Mouse (Mus musculus): ENCODE data around the gene Rpl9-ps6.

Gene Rpl9-ps6

GRCm38 (mm10) chr19:32466478-32466877, at the start of gene Rpl9-ps6:
Gene Rpl9-ps6 (minus strand): TSS chr19:32466578.
- POLR2A ChIA-PET, result interaction anchor here in 1 of 4 experiments (0.6 kb wide), 1 partner anchor 130 kb away, joined by 3 read pairs; no protein-coding TSS in a partner anchor
- CTCF ChIA-PET, result no interaction called here

GRCm38 (mm10) chr19:32512518-32512917, 46.1 kb upstream of the Rpl9-ps6 start:
- ChIA-PET POLR2A (no interaction called here), CTCF (interaction anchor here in 3 of 4 experiments (0.6 to 2.0 kb wide), 12 partner anchors 11 to 631 kb away, joined by 3 to 6 read pairs (median 3); no protein-coding TSS in a partner anchor)

- ChIA-PET POLR2A (no interaction called here), CTCF (interaction anchor here in 1 of 4 experiments (0.9 to 2.0 kb wide), 2 partner anchors 202 to 716 kb away, joined by 3 to 6 read pairs; no protein-coding TSS in a partner anchor)
Observed at GRCm38 (mm10) chr19:32510962-32511361, 44.6 kb upstream of the Rpl9-ps6 start.

- ChIA-PET CTCF (interaction anchor here in 1 of 4 experiments (0.9 kb wide), 1 partner anchor 716 kb away, joined by 3 read pairs; no protein-coding TSS in a partner anchor), POLR2A (no interaction called here)
Observed at GRCm38 (mm10) chr19:32510267-32510666, 43.9 kb upstream of the Rpl9-ps6 start.

- POLR2A ChIA-PET, result interaction anchor here in 3 of 4 experiments (0.7 to 2.7 kb wide), 4 partner anchors 13 to 1425 kb away, joined by 3 to 8 read pairs (median 3); partner anchors contain the start of gene Cstf2t (in 1 of the 3)
- CTCF ChIA-PET, result interaction anchor here in 2 of 4 experiments (0.5 to 0.7 kb wide), 3 partner anchors 18 to 198 kb away, joined by 3 to 11 read pairs (median 9); no protein-coding TSS in a partner anchor
Observed at GRCm38 (mm10) chr19:32507526-32507925, 41.1 kb upstream of the Rpl9-ps6 start.

- CTCF ChIA-PET, result interaction anchor here in 2 of 4 experiments (0.5 to 0.7 kb wide), 4 partner anchors 18 to 644 kb away, joined by 3 to 11 read pairs (median 6); no protein-coding TSS in a partner anchor
Observed at GRCm38 (mm10) chr19:32507100-32507499, 40.7 kb upstream of the Rpl9-ps6 start.

GRCm38 (mm10) chr19:32506514-32506913, 40.1 kb upstream of the Rpl9-ps6 start:
- CTCF ChIA-PET, result interaction anchor here in 1 of 4 experiments (0.5 kb wide), 1 partner anchor 644 kb away, joined by 3 read pairs; no protein-coding TSS in a partner anchor
- POLR2A ChIA-PET, result interaction anchor here in 2 of 4 experiments (1.5 to 2.7 kb wide), 3 partner anchors 12 to 29 kb away, joined by 3 to 8 read pairs (median 3); no protein-coding TSS in a partner anchor

More at GRCm38 (mm10) chr19:32507100-32507499, 40.7 kb upstream of the Rpl9-ps6 start:
- POLR2A ChIA-PET, result interaction anchor here in 2 of 4 experiments (0.9 to 2.7 kb wide), 4 partner anchors 13 to 1424 kb away, joined by 3 to 8 read pairs (median 3); partner anchors contain the start of gene Cstf2t (in 1 of the 2)

GRCm38 (mm10) chr19:32506081-32506480, 39.7 kb upstream of the Rpl9-ps6 start:
- CTCF ChIA-PET, result no interaction called here

GRCm38 (mm10) chr19:32501414-32501813, 35.0 kb upstream of the Rpl9-ps6 start:
- ChIA-PET CTCF (interaction anchor here in 1 of 4 experiments (0.8 kb wide), 1 partner anchor 17 kb away, joined by 8 read pairs; no protein-coding TSS in a partner anchor), POLR2A (no interaction called here)

More at GRCm38 (mm10) chr19:32506081-32506480, 39.7 kb upstream of the Rpl9-ps6 start:
- POLR2A ChIA-PET, result interaction anchor here in 1 of 4 experiments (1.2 to 1.5 kb wide), 2 partner anchors 28 to 117 kb away, joined by 3 read pairs; no protein-coding TSS in a partner anchor

- POLR2A ChIA-PET, result interaction anchor here in 1 of 4 experiments (1.0 to 1.9 kb wide), 2 partner anchors 13 to 215 kb away, joined by 3 to 4 read pairs; partner anchors contain the start of gene Minpp1
- CTCF ChIA-PET, result interaction anchor here in 1 of 4 experiments (1.2 kb wide), 1 partner anchor 14 kb away, joined by 3 read pairs; no protein-coding TSS in a partner anchor
Observed at GRCm38 (mm10) chr19:32498002-32498401, 31.6 kb upstream of the Rpl9-ps6 start.

- ChIA-PET CTCF (no interaction called here), POLR2A (interaction anchor here in 1 of 4 experiments (1.0 kb wide), 1 partner anchor 215 kb away, joined by 3 read pairs; no protein-coding TSS in a partner anchor)
Observed at GRCm38 (mm10) chr19:32497411-32497810, 31.0 kb upstream of the Rpl9-ps6 start.

GRCm38 (mm10) chr19:32495034-32495433, 28.7 kb upstream of the Rpl9-ps6 start:
- POLR2A ChIA-PET, result interaction anchor here in 1 of 4 experiments (1.4 to 1.6 kb wide), 3 partner anchors 10 to 28 kb away, joined by 3 to 4 read pairs (median 4); partner anchors contain the start of gene Minpp1
- CTCF ChIA-PET, result no interaction called here

GRCm38 (mm10) chr19:32494611-32495010, 28.2 kb upstream of the Rpl9-ps6 start:
- ChIA-PET POLR2A (interaction anchor here in 2 of 4 experiments (1.1 to 1.6 kb wide), 4 partner anchors 9 to 29 kb away, joined by 3 to 4 read pairs (median 4); partner anchors contain the start of gene Minpp1 (in 2 of the 2)), CTCF (no interaction called here)

GRCm38 (mm10) chr19:32493471-32493870, 27.1 kb upstream of the Rpl9-ps6 start:
- ChIA-PET CTCF (no interaction called here), POLR2A (interaction anchor here in 2 of 4 experiments (1.1 to 1.6 kb wide), 4 partner anchors 8 to 30 kb away, joined by 3 to 4 read pairs (median 4); partner anchors contain the start of gene Minpp1 (in 2 of the 2))

- CTCF ChIA-PET, result no interaction called here
- POLR2A ChIA-PET, result no interaction called here
Observed at GRCm38 (mm10) chr19:32492981-32493380, 26.6 kb upstream of the Rpl9-ps6 start.

GRCm38 (mm10) chr19:32492339-32492738, 26.0 kb upstream of the Rpl9-ps6 start:
- POLR2A ChIA-PET, result interaction anchor here in 1 of 4 experiments (0.5 kb wide), 2 partner anchors 63 to 143 kb away, joined by 3 to 6 read pairs; no protein-coding TSS in a partner anchor
- CTCF ChIA-PET, result no interaction called here

- POLR2A ChIA-PET, result interaction anchor here in 1 of 4 experiments (0.6 kb wide), 1 partner anchor 35 kb away, joined by 6 read pairs; no protein-coding TSS in a partner anchor
- CTCF ChIA-PET, result interaction anchor here in 2 of 4 experiments (0.6 to 1.3 kb wide), 2 partner anchors 22 to 93 kb away, joined by 3 to 6 read pairs; no protein-coding TSS in a partner anchor
Observed at GRCm38 (mm10) chr19:32490976-32491375, 24.6 kb upstream of the Rpl9-ps6 start.

- ChIA-PET POLR2A (interaction anchor here in 3 of 4 experiments (0.6 to 1.3 kb wide), 8 partner anchors 9 to 726 kb away, joined by 3 to 6 read pairs (median 4); no protein-coding TSS in a partner anchor), CTCF (interaction anchor here in 3 of 4 experiments (0.6 kb wide), 5 partner anchors 234 to 1429 kb away, joined by 4 to 7 read pairs (median 5); no protein-coding TSS in a partner anchor)
Observed at GRCm38 (mm10) chr19:32489166-32489895, 23.0 kb upstream of the Rpl9-ps6 start.

Measured in embryonic stem cell, embryonic (primary cell).